Mouse (Mus musculus): ENCODE measurements around the gene Abraxas2.

Gene Abraxas2

DNA sequence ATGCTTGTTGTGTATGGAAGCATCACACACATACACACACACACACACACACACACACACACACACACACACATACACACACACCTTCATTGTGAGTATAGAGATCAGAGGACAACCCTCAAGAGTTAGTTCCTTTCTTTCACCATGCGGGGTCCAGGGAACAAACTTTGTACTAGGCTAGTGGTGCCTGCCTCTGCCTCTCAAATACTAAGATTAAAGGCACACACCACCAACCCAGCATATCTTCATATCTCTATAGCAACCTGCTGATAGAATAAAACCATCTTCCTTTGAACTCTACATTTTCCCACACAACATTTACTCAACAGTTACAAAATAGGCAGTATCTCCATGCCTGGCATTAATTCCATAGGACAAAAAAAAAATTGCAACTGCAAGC, 2.9 kb upstream of the Abraxas2 start:
- DNase-seq, result no peak

DNA sequence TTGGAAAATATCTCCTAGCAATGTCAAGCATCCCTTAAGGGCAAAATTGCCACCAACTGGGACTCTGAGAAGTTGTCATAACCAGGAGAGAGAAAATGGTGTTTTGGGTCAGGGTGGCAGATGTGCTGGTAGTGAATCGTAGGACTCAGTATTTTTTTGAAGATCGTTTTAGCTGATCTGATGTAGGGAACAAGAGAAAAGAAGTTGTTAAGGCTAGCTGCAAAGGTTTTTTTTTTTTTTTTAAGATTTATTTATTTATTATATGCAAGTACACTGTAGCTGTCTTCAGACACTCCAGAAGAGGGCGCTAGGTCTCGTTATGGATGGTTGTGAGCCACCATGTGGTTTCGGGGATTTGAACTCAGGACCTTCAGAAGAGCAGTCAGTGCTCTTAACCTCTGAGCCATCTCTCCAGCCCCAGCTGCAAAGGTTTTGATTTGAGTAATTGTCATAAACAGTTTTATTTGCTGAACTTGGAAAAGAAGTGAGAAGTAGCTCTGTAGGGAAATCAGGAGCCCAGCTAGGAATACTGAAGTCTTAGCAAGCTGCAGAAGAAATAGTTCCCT, 899 bp upstream of the Abraxas2 start:
- DNase-seq, result peak; percentile 18 to 21

DNA sequence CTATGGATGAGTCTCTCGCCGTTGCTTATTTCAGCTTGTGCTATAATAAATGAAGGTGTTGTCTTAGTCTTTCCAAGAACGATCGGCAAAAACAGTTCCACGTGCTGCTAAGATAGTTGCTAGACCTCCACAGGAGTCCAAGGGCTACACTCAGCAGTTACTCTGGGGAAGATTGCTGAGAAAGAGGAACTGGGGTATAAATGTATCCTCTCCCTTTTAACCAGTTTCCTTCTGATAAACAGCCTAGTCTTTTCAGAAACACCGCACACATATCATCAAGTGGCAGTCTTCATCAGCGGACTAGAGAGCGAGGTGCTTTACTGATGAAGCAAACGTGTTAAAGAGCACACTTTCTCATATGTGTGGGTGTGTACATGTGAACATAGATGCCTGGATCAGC, 7.3 kb downstream of the Abraxas2 start:
- no peak for DNase-seq

DNA sequence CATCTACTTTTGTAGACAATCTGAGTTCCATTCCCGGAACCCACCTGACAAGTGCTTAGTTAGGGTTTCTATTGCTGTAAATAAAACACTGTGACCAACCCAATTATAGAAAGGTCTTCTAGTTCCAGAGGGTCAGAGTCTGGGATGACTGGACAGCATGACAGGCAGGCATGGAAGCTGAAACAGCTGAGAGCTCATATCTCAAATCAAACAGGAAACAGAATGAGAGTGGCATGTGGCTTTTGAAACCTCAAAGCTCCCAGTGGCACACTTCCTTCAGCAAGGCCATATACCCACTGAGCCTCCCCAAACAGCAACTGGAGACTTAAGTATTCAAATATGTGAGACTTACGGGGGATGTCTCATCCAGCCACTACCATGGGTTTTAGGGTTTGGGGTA, 14.0 kb downstream of the Abraxas2 start:
- DNase-seq, result no peak

DNA sequence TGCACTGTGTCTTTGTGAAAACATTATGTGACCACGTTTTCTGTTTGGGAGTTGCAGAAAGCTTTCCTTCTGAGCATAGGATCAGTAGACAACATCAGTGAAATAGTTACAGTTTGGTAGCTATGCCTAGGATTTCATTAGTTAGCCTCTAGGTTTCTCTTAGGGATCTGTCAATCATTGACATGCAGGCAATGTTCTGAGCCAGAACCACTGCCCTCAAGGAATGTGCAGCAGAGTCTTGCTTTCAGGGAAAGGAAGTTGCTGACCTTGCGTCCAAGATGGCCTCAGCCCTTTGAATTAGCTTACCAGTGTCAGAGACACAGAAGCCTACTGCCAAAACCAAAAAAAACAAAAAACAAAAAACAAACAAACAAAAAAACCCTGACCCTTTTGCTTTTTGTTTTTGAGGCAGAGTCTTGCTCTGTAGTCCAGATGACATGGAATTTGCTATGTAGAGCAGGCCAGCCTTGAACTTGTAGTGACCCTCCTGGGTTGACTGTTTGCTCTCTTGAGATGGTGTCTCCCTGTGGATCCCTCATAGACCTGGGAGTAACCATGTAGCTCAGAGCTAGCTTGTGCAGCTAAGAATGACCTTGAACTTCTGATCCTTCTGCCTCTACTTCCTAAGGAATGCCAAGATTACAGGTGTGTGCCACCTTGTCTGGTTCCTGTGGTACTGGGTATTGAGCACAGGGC, 16.5 kb downstream of the Abraxas2 start:
- DNase-seq, result no peak

DNA sequence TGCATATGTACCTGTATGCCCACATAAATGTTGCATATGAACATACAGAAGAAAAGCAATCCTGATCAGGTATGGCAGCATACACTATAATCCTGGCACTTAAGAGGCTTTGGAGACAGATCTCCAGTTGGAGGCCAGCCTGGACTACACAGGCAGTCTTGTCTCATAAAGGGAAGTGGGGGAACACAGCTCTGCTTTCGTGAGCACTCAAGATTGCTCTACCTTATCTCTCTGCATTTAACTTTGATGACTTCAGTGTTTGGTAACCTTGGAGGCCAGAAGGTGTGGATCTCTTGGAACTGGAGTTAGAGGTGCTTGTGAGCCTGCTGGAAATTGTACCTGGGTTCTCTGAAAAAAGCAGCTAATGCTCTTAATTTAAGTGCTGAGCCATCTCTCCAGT, 21.3 kb downstream of the Abraxas2 start:
- DNase-seq, result no peak

DNA sequence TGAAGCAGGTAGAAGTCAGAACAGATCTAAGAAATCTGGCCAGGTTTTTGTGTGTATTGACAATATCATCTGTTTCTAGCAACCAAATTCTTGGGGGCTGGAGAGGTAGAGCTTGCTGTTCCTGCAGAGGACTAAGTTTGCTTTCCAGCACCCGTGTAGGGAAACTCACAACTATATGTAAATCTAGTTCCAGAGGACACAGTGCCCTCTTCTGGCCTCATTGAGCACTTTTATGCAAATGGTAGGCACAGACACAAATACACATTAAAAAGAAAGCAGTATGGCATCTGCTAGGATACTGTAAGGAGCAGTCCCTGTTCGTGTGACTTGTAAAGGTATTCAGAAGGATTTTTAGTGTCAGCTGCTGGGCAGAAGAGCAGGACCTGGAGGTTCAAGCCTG, 23.3 kb downstream of the Abraxas2 start:
- peak; percentile 35 to 46 for DNase-seq

DNA sequence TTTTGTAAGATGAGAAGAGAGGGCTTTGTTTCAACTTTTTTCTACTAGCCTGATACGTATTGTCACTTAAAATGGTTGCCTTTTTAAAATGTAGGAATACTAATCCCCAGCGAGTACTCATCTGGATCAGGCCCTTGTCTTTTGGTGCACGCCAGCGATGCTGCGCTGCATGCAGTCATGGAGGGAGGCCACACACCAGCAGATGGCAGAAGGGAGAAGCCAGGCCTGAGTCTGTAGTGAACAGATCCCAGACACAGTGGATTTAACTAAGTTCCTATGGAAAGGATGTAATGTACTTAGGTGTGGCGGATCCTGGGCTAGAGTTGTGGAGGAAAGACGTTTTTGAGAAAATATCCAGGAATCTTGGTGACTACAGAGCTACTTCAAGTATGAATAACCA, 25.0 kb downstream of the Abraxas2 start:
- no peak for DNase-seq

DNA sequence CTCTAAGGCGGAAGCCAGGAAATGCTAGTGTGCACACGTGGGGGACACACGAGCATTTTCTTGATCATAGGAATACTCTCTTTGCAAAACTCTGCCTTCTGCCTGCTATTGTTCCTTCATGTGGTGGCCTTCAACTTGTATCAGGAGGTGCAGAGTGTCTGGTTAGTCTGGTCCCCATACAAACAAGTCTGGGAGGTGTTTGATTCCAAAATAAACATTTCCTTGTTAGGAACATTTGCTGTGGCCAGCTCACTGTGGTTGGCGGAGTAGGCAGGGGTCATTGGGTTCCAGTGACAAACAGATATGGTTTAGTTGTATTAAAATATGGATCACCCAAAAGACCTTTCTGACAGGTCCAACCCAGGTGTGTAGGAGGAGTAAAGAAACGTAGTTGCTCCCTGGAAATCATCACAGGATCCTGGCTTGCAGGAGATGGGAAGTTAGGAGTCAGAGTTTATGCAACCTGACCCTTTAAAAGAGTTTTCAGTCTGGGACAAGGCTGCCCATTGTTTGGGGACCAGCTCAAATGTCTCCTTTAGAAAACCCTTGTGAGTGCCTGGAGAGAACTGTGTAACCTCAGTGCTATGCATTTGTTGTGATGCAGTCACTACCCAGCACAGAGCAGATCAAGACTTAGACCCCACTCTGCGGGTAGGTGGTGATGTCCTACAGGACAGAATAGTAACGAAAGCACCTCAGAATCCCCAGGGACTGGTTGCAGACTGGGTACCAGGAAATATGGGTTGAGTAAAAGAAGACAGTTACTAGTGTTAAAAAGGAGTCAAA, 28.2 kb downstream of the Abraxas2 start:
- DNase-seq, result no peak

DNA sequence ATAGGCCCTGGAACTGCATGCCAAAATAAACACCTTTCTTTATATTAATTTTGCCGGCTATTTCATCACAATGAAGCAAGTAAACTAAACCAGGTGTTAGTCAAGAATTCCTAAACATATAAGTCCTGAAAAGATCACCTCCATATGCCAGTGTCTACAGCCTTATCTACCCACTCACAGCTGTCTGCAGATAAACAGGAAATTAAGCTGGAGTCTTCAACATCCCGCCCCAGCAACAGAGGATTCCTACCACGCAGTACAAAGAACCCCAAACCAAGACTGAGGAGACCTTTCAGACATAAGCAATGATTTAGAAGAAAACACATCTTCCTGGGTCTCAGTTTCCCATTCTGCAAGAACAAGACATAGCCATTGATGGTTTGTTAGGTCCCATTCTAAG, 29.0 kb downstream of the Abraxas2 start:
- no peak for DNase-seq

DNA sequence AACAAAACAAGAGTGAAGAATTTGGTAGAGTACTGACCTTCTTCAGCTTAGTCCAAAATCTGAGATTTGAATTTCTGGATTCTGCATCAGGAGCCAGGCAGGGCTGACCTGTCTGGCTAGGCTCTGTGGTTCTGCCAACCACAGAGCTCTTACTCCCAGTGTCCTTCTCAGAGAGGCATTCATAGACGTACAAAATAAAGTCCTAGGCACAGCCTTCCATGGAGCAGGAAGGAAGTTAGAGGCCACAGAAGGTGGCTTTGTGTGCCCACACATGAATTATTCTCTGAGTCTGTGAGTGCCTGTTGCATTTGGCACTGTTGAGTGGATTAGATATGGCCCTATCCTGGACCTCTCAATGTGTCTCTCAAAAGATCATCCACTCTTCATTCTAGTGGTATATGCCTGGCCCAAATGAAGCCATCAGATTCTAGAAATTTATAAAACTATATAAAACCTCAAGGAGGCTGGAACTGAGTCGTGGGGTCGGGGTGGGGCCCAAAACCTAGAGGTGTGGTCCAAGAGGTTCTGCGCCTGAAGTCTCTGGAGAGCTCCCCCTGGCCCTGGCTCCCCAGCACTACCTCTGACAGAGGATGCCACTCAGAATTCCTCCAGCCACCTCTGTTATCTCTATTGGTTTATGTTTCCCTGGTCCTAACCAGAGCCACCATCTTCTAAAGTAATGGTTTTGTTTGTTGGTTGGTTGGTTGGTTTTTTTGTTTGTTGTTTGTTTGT, 29.7 kb downstream of the Abraxas2 start:
- DNase-seq, result no peak

DNA sequence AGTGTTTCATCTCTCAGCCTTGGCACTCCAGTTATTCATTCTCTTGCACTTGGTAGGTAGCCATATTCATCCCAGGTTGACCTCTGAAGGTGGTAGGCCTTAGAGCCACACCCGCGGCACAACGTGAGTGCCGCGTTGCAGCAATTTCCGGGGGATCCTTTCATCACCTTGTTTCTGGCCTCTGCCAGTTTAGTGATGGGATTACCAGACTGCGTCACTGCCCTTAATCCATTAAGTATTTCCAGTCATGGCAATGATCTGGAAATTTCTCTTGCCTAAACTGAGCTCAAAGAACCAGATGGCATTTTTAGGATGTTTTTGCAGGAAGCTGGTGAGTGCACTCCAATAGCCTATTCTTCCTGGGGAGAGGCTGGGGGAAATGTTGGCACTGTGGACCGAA, 30.7 kb downstream of the Abraxas2 start:
- DNase-seq, result no peak

DNA sequence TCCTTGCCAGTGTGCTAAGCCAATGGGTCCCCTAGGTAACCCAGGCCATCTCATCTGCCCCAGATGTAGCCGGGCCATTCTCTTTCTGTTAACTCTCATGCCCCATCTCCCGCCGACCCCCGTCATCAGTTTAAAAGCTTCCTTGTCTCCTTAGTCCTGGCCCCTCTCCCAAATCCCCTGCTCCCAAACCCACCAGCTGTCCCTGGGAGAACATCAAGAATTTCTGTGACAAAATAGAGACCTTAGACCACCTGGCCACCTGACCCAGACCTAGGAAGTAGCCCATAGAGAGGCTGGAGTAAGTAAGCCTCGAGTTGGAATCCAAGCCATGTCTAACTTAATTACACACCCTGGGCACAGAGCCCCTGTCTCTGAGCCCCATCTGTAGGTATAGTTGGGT, 31.2 kb downstream of the Abraxas2 start:
- DNase-seq, result no peak

DNA sequence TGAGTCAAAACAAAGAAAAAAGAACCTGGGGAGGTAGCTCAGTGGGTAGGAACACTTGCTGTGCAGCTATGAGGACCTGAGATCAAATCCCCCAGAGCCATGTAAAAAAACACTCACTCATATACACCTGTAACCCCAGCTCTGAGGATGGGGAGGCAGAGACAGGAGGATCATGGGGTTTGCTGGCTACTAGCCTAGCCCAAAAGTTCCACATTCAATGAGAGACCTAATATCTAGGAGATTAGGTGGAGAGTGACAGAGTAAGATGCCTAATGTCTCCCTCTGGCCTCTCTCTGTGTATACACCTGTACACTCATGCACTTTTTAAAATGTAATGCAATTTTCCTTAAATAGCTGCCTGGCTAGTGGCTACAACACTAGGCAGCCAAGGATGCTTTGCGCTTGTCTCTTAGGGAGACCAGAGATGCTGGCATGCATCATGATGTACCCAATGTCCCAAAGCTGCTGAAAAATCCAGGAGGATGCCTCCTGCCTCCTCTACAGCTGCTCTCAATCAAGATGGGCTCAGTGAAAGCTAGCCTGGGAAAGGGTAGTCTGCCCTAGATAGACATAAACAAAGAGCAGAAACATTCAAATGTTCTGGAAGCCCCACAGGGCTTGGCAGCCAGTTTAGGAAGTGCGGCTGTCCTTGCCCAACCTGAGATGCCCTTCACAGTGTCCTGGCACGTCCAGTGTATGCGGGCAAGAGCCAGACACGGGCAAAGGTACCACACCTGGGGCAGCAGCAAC, 32.7 kb downstream of the Abraxas2 start:
- no peak for DNase-seq

DNA sequence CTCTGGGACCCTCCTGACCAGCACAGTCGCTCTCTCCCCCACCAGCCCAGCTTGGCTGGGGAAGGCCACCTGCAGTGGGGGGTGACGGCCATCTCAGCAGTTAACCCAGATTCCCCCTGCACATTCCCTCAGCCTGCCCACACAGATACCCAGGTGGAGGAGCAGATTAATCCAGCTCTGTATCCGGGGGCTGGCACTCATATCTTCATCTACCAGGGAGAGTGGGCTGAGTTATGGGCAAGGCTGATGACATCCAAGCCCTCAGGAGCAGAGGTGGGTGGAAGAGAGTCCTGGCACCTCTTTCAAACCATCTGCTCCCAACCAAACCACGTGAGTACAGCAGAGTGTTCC, 33.3 kb downstream of the Abraxas2 start:
- DNase-seq, result no peak

DNA sequence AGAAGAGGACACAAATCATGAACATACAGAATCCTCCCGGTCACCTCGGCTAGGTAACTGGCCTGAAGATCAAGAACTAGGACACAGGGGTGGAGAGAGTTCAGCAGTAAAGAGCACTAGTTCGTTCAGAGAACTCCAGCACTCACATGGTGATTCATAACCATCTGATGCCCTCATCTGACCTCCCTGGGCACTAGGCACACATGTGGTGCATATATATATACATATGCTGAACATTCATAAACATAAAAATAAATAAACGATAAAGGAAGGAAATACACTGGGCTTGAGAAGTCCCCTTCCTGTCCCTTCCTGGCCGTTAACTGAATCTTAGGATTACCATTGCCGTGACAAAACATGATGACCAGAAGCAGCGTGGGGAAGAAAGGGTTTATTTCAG, 33.8 kb downstream of the Abraxas2 start:
- no peak for DNase-seq

DNA sequence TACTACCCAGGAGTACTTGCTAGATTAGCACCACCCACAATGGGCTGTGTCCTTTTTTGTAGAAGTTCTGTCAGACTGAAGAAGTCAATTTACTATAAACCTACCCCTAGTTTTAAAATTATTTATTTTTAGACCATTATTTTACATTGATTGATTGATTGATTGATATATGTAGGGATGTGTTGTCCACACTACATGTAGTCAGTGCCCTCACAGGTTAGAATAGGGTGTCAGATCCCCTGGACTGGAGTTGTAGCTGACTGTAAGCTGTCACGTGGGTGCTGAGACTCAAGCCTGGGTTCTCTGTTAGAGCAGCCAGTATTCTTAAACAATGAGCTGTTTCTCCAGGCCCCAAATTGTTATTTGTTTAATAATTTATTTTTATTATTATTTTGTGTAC, 34.3 kb downstream of the Abraxas2 start:
- no peak for DNase-seq

DNA sequence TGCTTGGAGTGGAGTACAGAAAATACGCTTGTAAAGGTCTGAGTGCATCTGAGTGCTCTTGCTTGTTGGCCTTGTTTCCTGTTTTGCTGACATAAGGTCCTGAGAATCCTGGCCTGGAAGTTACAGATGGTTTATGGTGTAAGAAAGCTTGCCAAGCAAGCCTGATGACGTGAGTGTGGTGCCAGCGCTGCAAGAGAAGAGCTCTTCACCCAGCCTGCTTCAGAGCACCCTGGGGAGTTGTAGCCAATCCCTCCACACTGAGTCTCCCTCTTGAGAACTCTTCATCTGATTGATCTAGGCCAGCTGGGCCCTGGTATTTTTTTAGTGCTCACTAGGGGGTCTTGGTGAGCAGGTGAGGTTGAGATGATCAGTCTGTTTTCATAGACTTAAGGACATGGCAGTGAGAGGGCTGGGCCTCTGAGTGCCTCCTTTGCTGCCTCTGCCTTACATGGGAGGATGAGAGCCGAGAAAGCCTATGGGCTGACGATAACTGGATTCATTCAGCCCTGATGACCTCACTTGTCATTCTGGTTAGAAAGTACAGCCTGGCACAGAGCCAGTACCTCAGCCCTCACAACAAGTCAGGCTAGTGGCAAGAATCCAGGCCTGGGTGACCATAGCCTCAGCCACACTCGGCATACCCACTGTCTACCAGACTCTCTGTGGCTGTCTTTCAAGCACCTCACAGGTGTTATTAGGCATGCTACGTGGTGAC, 36.0 kb downstream of the Abraxas2 start:
- no peak for DNase-seq

DNA sequence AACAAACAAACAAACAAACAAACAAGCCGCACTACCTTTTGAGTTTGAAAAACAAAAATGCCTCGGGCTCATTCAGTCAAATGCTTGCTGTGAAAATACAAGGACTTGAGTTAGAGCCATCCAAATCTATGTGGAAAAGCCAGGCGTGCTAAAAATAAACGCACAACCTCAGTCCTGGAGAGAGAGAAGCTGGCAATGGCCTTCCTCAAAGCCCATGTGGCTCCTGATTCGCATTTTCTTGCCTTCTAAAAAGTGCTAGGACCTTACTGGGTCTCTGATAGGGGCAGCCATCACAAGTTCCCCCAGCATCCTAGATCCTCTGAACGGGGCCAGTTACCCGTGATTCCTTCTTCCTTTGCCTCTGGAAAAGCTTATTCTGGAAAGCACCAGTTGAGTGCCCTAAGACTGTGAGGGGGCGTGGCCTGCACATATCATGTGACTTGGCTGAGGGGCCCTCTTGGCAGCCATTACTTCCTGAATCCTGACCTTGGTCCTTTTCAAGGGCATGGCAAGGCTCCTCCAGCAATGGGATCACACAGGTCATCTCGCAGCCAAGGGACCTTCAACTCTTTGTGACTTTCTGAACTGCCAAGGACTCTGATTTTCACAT, 37.3 kb downstream of the Abraxas2 start:
- no peak for DNase-seq

DNA sequence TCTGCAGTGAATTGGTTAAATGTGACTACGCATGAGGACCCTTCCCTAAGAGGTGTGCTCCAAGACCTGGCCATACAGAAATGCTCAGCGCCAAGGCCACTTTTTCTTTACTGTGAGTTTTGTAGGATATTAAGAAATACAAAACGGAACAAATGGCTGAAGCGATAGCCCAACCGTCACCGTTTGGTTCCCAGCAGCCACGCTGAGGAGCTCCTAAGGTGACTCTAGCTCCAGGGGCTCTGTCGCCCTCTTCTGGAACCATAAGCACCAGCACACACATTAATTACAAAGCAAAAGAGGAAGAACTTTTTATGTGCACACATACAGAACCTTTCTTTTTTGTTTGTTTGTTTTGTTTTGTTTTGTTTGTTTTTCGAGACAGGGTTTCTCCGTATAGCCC, 38.2 kb downstream of the Abraxas2 start:
- DNase-seq, result peak in 1 of 2 experiments; percentile 18

DNA sequence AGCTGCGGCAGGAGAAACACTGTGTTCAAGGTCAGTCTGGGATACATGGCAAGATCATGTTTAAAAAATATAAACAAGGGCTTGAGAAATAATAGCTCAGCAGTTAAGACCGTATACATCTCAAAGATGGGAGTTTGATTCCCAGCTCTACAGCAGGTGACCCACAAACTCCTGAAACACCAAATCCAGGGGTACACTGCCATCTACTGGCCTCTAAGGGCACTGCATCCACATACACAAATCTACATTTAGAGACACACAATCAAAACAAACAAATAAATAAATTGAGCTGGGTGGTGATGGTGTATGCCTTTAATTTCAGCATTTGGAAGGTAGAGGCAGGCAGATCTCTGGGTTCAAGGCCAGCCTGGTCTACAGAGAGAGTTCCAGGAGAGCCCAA, 39.2 kb downstream of the Abraxas2 start:
- DNase-seq, result peak; percentile 68 to 70

All from B cell, adult 2 months (primary cell).